Mouse (Mus musculus): ENCODE results near the gene Ptpru. TPM values are rescaled to one million over a fixed set of nuclear protein-coding genes. Genes with fewer than 3 reads are reported as not detected.
A peak's percentile ranks its signal among the peaks of the same experiment; 100 is the strongest.

The Ptpru gene
- polyA plus RNA-seq, 1 experiment from 2014 or later: 5.0 TPM

DNA sequence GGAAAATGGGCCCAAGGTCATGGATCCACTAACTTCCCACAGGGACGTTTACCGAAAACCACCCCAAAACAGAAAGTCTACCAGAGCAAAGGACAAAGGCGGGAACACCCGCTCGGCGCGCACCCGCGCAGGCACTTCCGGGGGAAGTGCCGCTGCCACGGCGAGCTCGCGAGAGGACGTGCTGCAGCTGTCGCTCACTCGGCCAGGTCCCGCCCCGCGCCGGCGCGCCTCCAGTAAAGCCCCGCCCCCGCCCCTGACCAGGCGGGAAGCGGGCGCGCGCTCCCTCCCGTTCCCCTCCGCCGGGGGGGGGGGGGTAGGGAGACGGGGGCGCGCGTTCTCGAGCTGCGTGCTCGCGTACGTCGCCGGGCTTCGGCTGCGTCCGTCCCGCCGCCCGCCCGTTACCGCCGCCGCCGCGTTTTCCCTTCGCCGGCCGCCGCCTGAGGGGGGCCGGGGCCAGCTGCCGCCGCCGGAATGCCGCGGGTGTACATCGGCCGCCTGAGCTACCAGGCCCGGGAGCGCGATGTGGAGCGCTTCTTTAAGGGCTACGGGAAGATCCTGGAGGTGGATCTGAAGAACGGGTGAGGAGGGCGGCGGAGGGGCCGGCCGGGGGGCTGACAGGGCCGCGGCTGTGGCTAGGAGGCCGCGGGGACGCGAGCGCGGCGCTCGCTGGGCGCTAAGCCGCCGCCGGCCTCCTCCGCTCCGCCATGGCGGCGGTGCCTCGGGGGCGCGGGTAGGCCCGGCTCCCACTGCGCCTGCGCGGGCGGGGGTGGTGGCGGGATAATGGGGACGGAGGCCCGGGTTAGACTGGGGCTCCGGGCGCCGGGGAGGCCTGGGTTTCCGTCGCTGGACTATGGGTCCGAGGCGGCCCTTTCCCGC is 35.4 kb upstream of the Ptpru start, which contains the start of gene Srsf4:
Srsf4 (plus strand) TSS at position 325 of the 876 bp plus-strand sequence.
- under 1% methylated on average over 90 of the region's 116 CpGs for WGBS (ENCODE audit: insufficient replicate concordance)
- Histone ChIP-seq H3K4me2 (ENCODE audit: low read depth, low read length) (peak within 1 kb of the TSS; percentile 85), H3K9me3 (replicated peaks; ENCODE audit: control insufficient read depth, low read length) (no peaks in the 10 kb centered on the region), H3K27me3 (ENCODE audit: control insufficient read depth, insufficient read depth, low read depth, low read length) (no peaks in the 10 kb centered on the region), H3K4me3 (ENCODE audit: low read depth, low read length) (peak within 1 kb of the TSS; percentile 100), H3K36me3 (ENCODE audit: control insufficient read depth, insufficient read depth) (no peaks in the 10 kb centered on the region), H3K27ac (ENCODE audit: low read length) (peak within 1 kb of the TSS; percentile 98), H3K4me1 (ENCODE audit: control insufficient read depth, low read depth, low read length) (peaks cover 31% of the 10 kb centered on the region), H3K9ac (ENCODE audit: low read depth, low read length) (peak within 1 kb of the TSS; percentile 100)
- peak; percentile 94 for ATAC-seq (ENCODE audit: low read depth)

DNA sequence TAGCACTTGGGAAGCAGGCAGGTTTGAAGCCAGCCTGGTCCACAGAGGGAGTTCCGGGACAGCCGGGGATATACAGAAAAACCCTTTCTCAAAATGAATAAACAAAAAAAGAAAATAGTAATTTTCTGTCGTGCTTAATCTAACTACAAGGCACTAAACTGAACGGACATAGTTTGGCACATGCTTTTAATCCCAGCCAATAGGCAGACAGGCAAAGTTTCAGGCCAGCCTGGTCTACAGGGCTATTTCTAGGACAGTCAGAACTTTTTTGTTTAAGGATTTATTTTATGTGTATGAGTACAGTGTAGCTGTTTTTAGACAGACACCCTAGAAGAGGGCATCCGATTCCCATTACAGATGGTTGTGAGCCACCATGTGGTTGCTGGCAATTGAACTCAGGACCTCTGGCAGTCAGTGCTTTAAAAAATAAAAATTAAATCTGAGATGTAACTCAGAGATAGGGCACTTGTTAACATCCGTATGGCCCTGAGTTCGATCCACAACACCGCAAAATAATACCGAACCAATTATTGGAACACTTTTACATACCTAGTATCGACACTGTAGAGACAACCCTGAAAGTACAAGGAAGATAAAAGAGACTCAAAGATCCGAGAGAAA is 34.7 kb upstream of the Ptpru start:
- no peaks in the 10 kb centered on the region for H3K36me3 ChIP-seq (ENCODE audit: control insufficient read depth, insufficient read depth)
- H3K4me1 ChIP-seq (ENCODE audit: control insufficient read depth, low read depth, low read length): peaks cover 38% of the 10 kb centered on the region
- H3K4me3 ChIP-seq (ENCODE audit: low read depth, low read length): peak overlapping the region; percentile 100
- peak overlapping the region; percentile 72 for H3K9ac ChIP-seq (ENCODE audit: low read depth, low read length)
- 6% methylated on average over 11 of the region's 11 CpGs for WGBS (ENCODE audit: insufficient replicate concordance)
- no peaks in the 10 kb centered on the region for H3K9me3 ChIP-seq (replicated peaks; ENCODE audit: control insufficient read depth, low read length)
- peak overlapping the region; percentile 85 for H3K4me2 ChIP-seq (ENCODE audit: low read depth, low read length)
- H3K27me3 ChIP-seq (ENCODE audit: control insufficient read depth, insufficient read depth, low read depth, low read length): no peaks in the 10 kb centered on the region
- ATAC-seq (ENCODE audit: low read depth): no peak; the same call in 1 of the 2 replicates
- H3K27ac ChIP-seq (ENCODE audit: low read length): peak overlapping the region; percentile 84

DNA sequence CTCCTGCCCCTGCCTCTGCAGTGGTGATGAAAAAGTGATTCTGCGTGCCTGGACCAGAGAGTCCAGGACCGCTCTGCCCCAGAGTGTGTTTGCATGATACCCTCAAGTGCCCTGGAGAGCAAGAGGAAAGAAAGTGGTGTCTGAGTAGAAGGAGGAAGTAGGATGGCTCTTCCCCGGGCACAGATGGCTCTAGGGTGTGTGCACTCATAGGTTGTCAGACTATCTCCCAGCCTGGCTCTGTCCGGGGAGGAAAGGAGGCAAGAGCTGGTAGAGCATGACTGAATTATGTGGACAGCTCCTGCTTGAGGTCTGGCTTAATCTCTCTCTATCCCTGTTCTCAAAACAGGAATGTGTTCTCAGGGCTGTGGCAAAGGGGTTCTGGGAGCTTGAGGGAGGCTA is 23.3 kb upstream of the Ptpru start:
- 38% methylated on average over 4 of the region's 4 CpGs for WGBS (ENCODE audit: insufficient replicate concordance)

DNA sequence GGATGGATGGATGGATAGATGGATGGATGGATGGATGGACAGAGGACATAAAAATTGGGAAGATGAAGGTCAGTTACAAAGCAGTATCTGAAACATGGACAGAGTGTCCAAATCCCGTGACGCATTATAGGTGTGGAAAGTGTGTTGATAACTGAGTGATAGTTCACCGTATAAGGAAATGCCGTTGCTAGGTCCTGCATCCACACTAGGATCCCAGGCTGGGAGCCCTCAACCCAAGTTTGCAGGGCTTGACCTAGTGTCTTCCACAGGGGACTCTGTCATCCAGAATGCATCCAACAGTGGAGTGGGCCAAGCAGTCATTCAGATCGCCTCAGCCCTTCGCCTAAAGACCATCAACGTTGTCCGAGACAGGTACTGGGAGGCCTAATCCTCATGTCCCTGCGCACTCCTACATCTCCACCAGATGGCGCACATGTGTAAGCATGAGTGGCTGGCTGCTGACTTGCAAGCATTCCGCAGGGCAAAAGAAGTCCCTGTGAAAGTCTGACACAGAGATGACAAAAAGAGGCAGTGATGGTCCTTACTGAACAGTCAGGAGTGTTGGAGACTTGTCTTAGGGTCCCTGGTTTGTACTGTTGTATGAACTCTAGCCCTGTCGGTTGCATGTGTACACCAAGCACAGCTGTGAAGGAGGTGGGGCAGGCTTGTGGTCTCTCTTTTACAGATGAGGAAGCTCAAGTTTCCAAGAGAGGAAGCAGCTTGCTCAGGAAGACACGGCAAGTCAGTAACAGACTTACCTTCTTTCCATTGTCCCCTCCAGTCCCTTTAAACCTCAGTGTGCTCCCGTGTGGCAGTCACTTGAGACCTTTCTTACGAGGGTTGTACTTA is 22.6 kb upstream of the Ptpru start:
- H3K9me3 ChIP-seq (replicated peaks; ENCODE audit: control insufficient read depth, low read length): no peaks in the 10 kb centered on the region
- H3K4me1 ChIP-seq (ENCODE audit: control insufficient read depth, low read depth, low read length): no peaks in the 10 kb centered on the region
- H3K27me3 ChIP-seq (ENCODE audit: control insufficient read depth, insufficient read depth, low read depth, low read length): no peaks in the 10 kb centered on the region
- ATAC-seq (ENCODE audit: low read depth): 0 out of 2 replicates have a peak, but pooled peaks have one; percentile 19
- peak overlapping the region; percentile 58 for H3K27ac ChIP-seq (ENCODE audit: low read length)
- no peak overlapping the region for H3K4me3 ChIP-seq (ENCODE audit: low read depth, low read length)
- WGBS (ENCODE audit: insufficient replicate concordance): 33% methylated on average over 15 of the region's 15 CpGs
- H3K9ac ChIP-seq (ENCODE audit: low read depth, low read length): no peak overlapping the region
- peaks cover 6% of the 10 kb centered on the region for H3K36me3 ChIP-seq (ENCODE audit: control insufficient read depth, insufficient read depth)
- no peak overlapping the region for H3K4me2 ChIP-seq (ENCODE audit: low read depth, low read length)

More for the DNA sequence above, 23.3 kb upstream of the Ptpru start:
- Histone ChIP-seq H3K4me3 (ENCODE audit: low read depth, low read length) (no peak overlapping the region), H3K4me1 (ENCODE audit: control insufficient read depth, low read depth, low read length) (no peaks in the 10 kb centered on the region), H3K4me2 (ENCODE audit: low read depth, low read length) (no peak overlapping the region), H3K27me3 (ENCODE audit: control insufficient read depth, insufficient read depth, low read depth, low read length) (no peaks in the 10 kb centered on the region), H3K27ac (ENCODE audit: low read length) (peak overlapping the region; percentile 58), H3K9me3 (replicated peaks; ENCODE audit: control insufficient read depth, low read length) (no peaks in the 10 kb centered on the region), H3K9ac (ENCODE audit: low read depth, low read length) (no peak overlapping the region), H3K36me3 (ENCODE audit: control insufficient read depth, insufficient read depth) (peaks cover 6% of the 10 kb centered on the region)
- 0 out of 2 replicates have a peak, but pooled peaks have one; percentile 35 for ATAC-seq (ENCODE audit: low read depth)

DNA sequence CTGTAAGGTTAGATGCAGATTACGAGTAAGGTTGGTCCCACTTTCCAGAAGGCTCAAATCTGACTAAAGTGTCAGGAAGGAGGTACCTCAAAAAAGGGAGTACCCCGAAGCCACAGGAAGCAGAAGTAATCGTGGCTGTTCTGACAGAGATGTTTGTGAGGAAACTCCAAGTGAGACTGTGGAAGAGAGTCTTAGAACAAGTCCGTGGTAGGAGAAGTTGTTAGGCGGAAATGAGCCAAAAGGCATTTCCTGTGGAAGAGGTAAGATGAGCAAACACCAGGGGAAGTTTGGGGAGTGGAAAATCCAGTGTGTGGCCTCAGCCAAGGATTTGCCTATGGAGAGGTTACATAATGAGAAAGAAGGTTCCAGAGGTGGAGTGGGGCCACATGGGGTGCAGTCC is 16.9 kb upstream of the Ptpru start:
- Histone ChIP-seq H3K9ac (ENCODE audit: low read depth, low read length) (no peak overlapping the region), H3K9me3 (replicated peaks; ENCODE audit: control insufficient read depth, low read length) (no peaks in the 10 kb centered on the region), H3K27ac (ENCODE audit: low read length) (no peak overlapping the region), H3K27me3 (ENCODE audit: control insufficient read depth, insufficient read depth, low read depth, low read length) (no peaks in the 10 kb centered on the region), H3K36me3 (ENCODE audit: control insufficient read depth, insufficient read depth) (peaks cover 6% of the 10 kb centered on the region; the same call in 1 of the 2 replicates), H3K4me3 (ENCODE audit: low read depth, low read length) (no peak overlapping the region), H3K4me2 (ENCODE audit: low read depth, low read length) (no peak overlapping the region), H3K4me1 (ENCODE audit: control insufficient read depth, low read depth, low read length) (no peaks in the 10 kb centered on the region)
- no peak for ATAC-seq (ENCODE audit: low read depth)
- 38% methylated on average over 5 of the region's 5 CpGs for WGBS (ENCODE audit: insufficient replicate concordance)

DNA sequence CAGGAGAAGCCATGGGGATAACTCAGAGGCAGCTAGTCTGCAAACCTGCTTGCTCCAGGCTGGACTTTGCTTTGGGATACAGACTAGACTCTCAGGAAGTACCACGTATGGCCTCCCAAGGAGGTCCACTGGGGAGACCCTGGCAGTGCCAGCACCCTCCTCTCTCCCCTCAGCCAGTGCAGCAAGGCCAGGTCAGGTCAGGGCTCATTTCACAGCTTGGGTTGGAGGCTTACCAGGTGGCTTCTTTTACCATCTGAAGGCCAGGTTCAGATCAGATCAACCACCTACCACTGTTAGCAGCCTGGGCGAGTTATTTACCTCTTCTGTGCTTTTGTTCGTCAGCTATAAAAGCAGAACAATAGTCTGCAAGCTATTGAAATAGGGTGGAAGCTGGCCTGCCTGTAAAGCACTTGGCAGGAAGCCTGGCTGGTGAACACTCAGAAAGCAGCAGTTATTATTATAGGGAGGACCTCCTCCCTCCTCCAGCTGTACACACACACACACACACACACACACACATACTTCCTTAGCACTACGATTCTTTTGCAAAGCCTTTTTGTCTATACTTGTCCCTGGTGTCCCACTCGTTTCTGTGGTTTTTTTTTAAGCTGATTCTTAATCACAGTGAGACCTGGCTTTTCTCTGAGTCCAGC is 12.0 kb upstream of the Ptpru start:
- Histone ChIP-seq H3K9me3 (replicated peaks; ENCODE audit: control insufficient read depth, low read length) (no peaks in the 10 kb centered on the region), H3K27me3 (ENCODE audit: control insufficient read depth, insufficient read depth, low read depth, low read length) (no peaks in the 10 kb centered on the region), H3K27ac (ENCODE audit: low read length) (no peak overlapping the region), H3K4me3 (ENCODE audit: low read depth, low read length) (no peak overlapping the region), H3K4me2 (ENCODE audit: low read depth, low read length) (no peak overlapping the region), H3K9ac (ENCODE audit: low read depth, low read length) (no peak overlapping the region), H3K4me1 (ENCODE audit: control insufficient read depth, low read depth, low read length) (no peaks in the 10 kb centered on the region), H3K36me3 (ENCODE audit: control insufficient read depth, insufficient read depth) (no peaks in the 10 kb centered on the region)
- WGBS (ENCODE audit: insufficient replicate concordance): 45% methylated on average over 5 of the region's 5 CpGs
- ATAC-seq (ENCODE audit: low read depth): no peak

DNA sequence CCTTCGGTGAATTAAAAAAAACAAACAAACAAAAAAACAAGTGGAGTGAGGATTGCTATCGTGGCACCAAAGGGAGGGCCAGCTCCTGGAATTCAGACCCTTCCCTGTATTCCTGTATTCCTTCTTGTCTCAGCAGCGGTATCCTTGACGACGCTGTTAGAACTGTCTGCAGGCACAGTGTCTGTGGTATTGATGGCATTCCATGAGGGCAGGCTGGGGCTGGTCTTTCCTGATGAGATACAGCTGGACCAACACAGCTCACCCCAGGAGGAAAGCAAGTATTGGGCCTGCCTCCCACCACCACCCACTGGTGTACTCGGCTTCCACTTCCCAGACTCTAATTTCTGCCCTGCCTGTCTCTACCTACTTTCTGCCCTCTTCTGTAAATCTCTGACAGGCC is 10.0 kb upstream of the Ptpru start:
- H3K4me1 ChIP-seq (ENCODE audit: control insufficient read depth, low read depth, low read length): peaks cover 13% of the 10 kb centered on the region
- WGBS (ENCODE audit: insufficient replicate concordance): 76% methylated on average over 6 of the region's 6 CpGs
- no peak overlapping the region for H3K27ac ChIP-seq (ENCODE audit: low read length)
- no peaks in the 10 kb centered on the region for H3K27me3 ChIP-seq (ENCODE audit: control insufficient read depth, insufficient read depth, low read depth, low read length)
- H3K4me2 ChIP-seq (ENCODE audit: low read depth, low read length): no peak overlapping the region
- no peak for ATAC-seq (ENCODE audit: low read depth)
- no peak overlapping the region for H3K9ac ChIP-seq (ENCODE audit: low read depth, low read length)
- H3K36me3 ChIP-seq (ENCODE audit: control insufficient read depth, insufficient read depth): no peaks in the 10 kb centered on the region
- H3K4me3 ChIP-seq (ENCODE audit: low read depth, low read length): no peak overlapping the region
- H3K9me3 ChIP-seq (replicated peaks; ENCODE audit: control insufficient read depth, low read length): no peaks in the 10 kb centered on the region

DNA sequence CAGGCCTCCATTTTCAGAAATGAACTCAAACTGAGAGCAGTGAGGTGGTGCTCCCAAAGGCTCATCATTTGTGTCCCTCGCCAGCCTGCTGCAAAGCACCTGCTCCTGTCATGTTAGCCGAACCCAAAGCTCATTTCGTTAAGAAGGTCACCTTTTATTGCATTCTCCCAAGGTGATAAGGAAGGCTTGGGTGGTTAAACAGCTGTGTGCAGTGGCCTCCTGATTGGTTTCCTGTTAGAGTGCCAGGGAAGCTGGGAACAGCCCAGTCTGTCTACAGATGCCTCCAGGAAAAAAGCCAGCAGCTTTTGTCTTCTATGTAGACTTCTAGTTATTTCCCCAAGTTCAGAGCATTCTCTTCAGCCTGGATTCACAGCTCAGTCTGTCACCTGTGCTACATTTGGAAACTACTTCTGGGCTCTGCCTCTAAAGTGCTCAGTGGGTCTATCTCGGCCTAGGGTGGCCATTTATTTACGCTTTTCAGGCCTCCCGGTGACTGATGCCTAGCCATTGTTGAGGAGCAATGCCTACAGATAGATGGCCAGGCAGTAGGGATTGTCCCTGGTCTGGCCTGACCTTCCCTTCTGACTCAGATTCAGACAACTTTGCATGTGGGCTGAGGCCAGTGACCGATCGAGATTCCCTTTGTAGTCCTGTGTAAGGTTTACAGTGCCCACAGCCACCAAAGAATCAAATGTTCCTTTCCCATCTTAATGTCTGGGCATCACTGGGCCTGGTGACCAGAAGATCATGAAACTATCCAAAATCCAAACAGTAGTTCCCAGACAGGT is 8.1 kb upstream of the Ptpru start:
- Histone ChIP-seq H3K27me3 (ENCODE audit: control insufficient read depth, insufficient read depth, low read depth, low read length) (peaks cover 6% of the 10 kb centered on the region), H3K4me1 (ENCODE audit: control insufficient read depth, low read depth, low read length) (peaks cover 16% of the 10 kb centered on the region), H3K36me3 (ENCODE audit: control insufficient read depth, insufficient read depth) (no peaks in the 10 kb centered on the region), H3K9me3 (replicated peaks; ENCODE audit: control insufficient read depth, low read length) (no peaks in the 10 kb centered on the region), H3K27ac (ENCODE audit: low read length) (no peak overlapping the region), H3K4me3 (ENCODE audit: low read depth, low read length) (no peak overlapping the region), H3K4me2 (ENCODE audit: low read depth, low read length) (no peak overlapping the region), H3K9ac (ENCODE audit: low read depth, low read length) (no peak overlapping the region)
- ATAC-seq (ENCODE audit: low read depth): no peak
- whole genome bisulfite sequencing (ENCODE audit: insufficient replicate concordance): 64% methylated on average over 8 of the region's 8 CpGs
